Mouse (Mus musculus): Measurements from ENCODE around the gene Fcor. TPM values are rescaled to one million over a fixed set of nuclear protein-coding genes. Genes with fewer than 3 reads are reported as not detected.

The Fcor gene
- polyA plus RNA-seq, 1 experiment, result not detected

DNA sequence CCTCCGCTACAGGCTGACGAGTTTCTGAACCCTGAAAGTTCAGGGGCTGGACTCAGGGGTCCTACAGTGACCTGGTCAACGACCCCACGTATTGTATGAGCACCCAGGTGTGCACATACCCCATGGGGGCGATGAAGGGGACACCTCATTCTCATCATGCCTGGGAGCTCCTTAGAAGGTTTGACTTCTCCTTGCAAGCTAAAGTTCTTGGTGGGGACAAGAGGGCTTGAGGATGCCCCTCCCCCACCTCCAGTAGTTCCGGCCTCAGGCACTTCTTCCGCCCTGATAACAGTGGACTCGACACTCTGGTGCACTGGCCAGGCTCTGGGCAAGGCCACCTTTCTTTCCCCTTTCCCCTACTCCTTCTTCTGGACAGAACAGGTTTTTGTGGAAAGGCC is 40.7 kb downstream of the Fcor start:
- TF ChIP-seq GATA1 (IDR thresholded peaks at IDR 0.05; ENCODE audit: low read length), result no peak
- H3K27me3 ChIP-seq (ENCODE audit: control insufficient read depth), result peaks cover 22% of the 10 kb centered on the region

DNA sequence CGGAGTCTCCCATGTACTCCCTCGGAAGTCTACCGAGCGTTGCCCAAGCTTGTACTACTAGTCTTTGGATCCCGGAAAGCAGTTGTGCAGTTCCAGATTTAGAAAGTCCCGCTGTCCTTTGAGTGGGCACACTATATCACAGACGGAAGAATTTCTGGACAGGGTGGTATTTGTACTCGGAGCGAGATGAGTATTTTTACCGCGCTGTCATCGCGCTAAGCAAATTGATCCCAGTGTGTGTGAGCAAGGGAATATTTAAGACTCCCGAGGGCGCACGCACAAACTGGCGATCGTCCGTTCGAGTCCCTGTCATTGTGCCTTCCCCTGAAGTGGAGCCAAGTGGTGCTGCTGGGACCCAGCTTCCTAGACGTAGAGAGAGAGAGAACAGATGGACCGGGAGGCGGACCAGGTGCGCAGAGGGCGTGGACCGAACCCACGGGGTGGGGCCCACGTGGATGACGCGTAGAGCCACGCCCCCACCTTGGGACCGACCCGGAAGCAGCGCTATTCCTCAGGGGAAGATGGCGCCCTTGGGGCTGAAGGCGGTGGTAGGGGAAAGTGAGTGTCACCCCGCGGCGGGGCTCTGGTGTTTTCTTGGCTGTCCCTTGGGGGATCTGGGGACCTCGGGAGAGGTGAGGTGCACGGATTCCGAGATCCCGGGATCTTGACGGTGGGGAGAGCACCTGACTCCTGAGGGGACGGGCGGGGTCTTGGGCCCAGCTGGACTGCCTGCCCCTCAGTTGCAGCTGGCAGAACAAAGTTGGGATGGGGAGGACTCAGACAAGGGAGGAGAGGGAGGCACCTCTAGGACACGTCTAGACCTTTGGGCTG is 41.3 kb downstream of the Fcor start, which contains the start of gene Stxbp2:
TSS of gene Stxbp2 (plus strand) at position 309 of the 831 bp plus-strand sequence.
- Histone ChIP-seq H3K36me3 (ENCODE audit: control insufficient read depth) (peaks cover 32% of the 10 kb centered on the region), H3K4me1 (ENCODE audit: control insufficient read depth) (peaks cover 22% of the 10 kb centered on the region), H3K9me3 (ENCODE audit: control insufficient read depth, low read length) (no peaks in the 10 kb centered on the region), H3K27me3 (ENCODE audit: control insufficient read depth) (peaks cover 22% of the 10 kb centered on the region), H3K4me3 (replicated peaks) (peak within 1 kb of the TSS; percentile 77)
- TF ChIP-seq TAL1 (IDR thresholded peaks at IDR 0.05; ENCODE audit: low read length), result no peak
- TF ChIP-seq GATA1 (IDR thresholded peaks at IDR 0.05; ENCODE audit: low read length), result no peak

More for the DNA sequence above, 40.7 kb downstream of the Fcor start:
- Histone ChIP-seq H3K36me3 (ENCODE audit: control insufficient read depth) (peaks cover 38% of the 10 kb centered on the region), H3K9me3 (ENCODE audit: control insufficient read depth, low read length) (no peaks in the 10 kb centered on the region), H3K4me1 (ENCODE audit: control insufficient read depth) (peaks cover 22% of the 10 kb centered on the region), H3K4me3 (replicated peaks) (peak overlapping the region; percentile 77)

DNA sequence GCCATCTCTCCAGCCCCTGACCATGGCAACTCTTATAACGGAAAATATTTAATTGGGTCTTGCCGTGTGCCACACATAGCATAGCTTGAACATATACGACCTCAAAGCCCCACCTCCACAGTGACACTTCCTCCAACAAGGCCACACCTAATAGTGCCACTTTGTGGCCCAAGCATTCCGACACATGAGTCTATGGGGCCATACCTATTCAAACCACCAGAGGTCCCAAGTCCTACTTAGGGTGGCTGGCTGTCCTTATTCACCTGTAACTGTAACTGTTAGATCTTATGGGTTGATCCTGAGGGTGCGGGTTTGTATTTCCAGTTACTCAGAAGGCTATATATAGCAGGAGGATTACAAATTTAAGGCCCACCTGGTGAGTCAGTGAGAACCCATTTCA is 44.1 kb downstream of the Fcor start:
- H3K36me3 ChIP-seq (ENCODE audit: control insufficient read depth), result peaks cover 15% of the 10 kb centered on the region
- peaks cover 22% of the 10 kb centered on the region for H3K27me3 ChIP-seq (ENCODE audit: control insufficient read depth)
- H3K4me3 ChIP-seq (replicated peaks), result no peak overlapping the region
- no peaks in the 10 kb centered on the region for H3K9me3 ChIP-seq (ENCODE audit: control insufficient read depth, low read length)
- peaks cover 22% of the 10 kb centered on the region for H3K4me1 ChIP-seq (ENCODE audit: control insufficient read depth)
- no peak for TF ChIP-seq GATA1 (IDR thresholded peaks at IDR 0.05; ENCODE audit: low read length)

DNA sequence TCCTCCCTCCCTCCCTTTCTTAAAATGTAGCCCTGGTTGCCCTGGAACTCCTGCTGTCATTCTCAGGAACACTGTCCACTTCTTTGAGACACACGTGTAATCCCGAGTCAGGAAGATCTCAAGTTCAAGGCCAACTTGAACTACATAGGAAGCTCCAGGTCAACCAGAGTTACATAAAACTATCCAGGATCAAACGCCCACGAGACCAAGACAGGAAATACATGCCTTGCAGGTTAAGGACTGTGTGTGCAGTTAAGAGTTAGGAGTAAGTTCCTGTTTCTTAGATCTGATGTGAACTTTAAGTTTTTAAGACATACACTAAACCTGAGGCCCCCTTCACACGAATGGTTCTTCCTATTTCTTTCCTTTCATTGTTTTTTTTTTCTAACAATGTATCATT is 45.2 kb downstream of the Fcor start:
- Histone ChIP-seq H3K9me3 (ENCODE audit: control insufficient read depth, low read length) (no peaks in the 10 kb centered on the region), H3K27me3 (ENCODE audit: control insufficient read depth) (peaks cover 22% of the 10 kb centered on the region), H3K4me1 (ENCODE audit: control insufficient read depth) (peaks cover 25% of the 10 kb centered on the region), H3K36me3 (ENCODE audit: control insufficient read depth) (peaks cover 10% of the 10 kb centered on the region), H3K4me3 (replicated peaks) (no peak overlapping the region)
- TF ChIP-seq TAL1 (IDR thresholded peaks at IDR 0.05; ENCODE audit: low read length), result no peak
- TF ChIP-seq GATA1 (IDR thresholded peaks at IDR 0.05; ENCODE audit: low read length), result no peak

DNA sequence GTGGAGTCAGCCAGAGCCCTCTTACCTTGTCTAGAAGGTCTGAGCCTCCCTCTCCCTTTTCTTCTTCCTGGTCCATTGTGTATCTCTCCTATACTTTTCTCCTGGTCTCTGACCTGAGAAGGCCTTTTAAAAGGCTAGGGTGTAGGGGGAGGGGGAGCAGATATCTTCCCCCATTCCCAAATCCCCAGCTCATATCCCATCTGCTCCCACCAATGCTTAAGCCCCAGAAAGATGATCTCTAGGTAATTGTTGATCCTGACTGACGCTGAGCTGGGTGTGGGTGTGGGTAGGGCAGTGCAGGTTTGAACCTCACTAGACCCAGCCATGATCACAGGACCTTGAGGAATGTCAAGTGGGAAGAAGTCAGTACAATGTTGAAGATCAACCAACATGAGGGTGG is 46.7 kb downstream of the Fcor start, which contains the start of gene Pcp2:
TSS of gene Pcp2 (minus strand) at position 101 of the 400 bp plus-strand sequence.
- Histone ChIP-seq H3K9me3 (ENCODE audit: control insufficient read depth, low read length) (no peaks in the 10 kb centered on the region), H3K36me3 (ENCODE audit: control insufficient read depth) (peaks cover 10% of the 10 kb centered on the region), H3K4me3 (replicated peaks) (no peak within 1 kb of the TSS), H3K4me1 (ENCODE audit: control insufficient read depth) (peaks cover 15% of the 10 kb centered on the region), H3K27me3 (ENCODE audit: control insufficient read depth) (peaks cover 18% of the 10 kb centered on the region)
- no peak for TF ChIP-seq TAL1 (IDR thresholded peaks at IDR 0.05; ENCODE audit: low read length)
- TF ChIP-seq GATA1 (IDR thresholded peaks at IDR 0.05; ENCODE audit: low read length), result no peak

DNA sequence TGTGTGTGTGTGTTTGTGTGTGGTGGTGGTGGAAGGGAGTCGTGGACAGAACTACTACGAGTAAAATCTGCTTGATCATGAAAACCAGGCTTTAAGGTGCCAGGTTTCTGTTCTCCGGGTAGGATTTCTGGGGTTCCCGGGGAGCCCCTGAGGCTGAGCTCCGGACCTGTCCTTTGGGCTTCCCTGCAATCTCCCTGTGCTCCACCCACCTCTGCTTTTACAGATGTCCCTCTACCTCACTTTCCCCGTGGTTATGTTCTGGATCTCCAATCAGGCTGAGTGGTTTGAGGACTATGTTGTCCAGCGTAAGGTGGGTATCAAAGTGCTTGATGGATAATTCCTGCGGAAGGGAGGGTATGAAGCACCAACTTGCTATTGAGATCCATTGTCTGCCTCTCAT is 50.0 kb downstream of the Fcor start:
- Histone ChIP-seq H3K36me3 (ENCODE audit: control insufficient read depth) (peaks cover 35% of the 10 kb centered on the region), H3K4me1 (ENCODE audit: control insufficient read depth) (peaks cover 31% of the 10 kb centered on the region), H3K27me3 (ENCODE audit: control insufficient read depth) (no peaks in the 10 kb centered on the region), H3K9me3 (ENCODE audit: control insufficient read depth, low read length) (no peaks in the 10 kb centered on the region), H3K4me3 (replicated peaks) (peak overlapping the region; percentile 78)
- TF ChIP-seq TAL1 (IDR thresholded peaks at IDR 0.05; ENCODE audit: low read length), result no peak
- no peak for TF ChIP-seq GATA1 (IDR thresholded peaks at IDR 0.05; ENCODE audit: low read length)

DNA sequence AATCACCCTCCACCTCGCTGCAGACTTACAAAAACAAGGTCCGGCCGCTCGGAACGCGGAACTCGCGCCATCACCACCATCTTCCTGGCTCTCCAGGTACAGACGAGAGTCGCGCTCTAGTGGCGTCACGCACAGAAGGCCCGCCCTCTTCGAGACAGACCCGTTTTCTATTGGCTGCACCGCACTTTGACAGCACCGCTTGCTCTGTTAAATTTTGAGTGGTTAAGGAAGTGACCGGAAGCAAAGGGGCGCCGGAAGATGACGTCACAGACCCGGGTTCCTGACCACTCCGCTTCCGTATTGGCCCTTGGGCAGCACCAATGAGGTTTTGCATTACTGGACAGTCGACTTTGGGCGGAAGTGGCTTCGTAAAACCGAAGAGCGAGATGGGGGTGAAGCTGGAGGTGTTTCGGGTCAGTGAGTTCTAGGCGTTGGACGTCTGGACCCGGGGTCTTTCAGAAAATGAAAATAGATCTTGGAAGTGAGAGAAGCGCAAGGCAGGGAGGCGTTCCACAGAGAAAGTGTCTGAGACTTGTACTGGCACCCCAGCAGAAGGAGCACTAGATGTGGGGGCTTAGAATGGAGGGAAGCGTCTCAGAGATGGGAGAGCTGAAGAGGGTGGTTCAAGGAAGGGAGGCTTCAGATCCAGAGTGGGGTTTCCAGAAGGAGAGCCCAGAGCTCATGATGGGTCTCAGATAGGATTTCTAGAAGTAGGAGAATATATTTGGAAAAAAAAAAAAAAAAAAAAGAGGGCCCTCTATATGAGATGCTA is 50.8 kb downstream of the Fcor start, which contains the start of the genes Xab2 and Pet100:
TSS of gene Xab2 (minus strand) at position 118 of the 772 bp plus-strand sequence.
TSS of gene Pet100 (plus strand) at position 350 of the 772 bp plus-strand sequence.
- no peaks in the 10 kb centered on the region for H3K9me3 ChIP-seq (ENCODE audit: control insufficient read depth, low read length)
- peaks cover 42% of the 10 kb centered on the region for H3K36me3 ChIP-seq (ENCODE audit: control insufficient read depth)
- H3K4me3 ChIP-seq (replicated peaks), result peak within 1 kb of the TSS; percentile 78
- TF ChIP-seq GATA1 (IDR thresholded peaks at IDR 0.05; ENCODE audit: low read length), result no peak
- TF ChIP-seq TAL1 (IDR thresholded peaks at IDR 0.05; ENCODE audit: low read length), result no peak
- H3K4me1 ChIP-seq (ENCODE audit: control insufficient read depth), result peaks cover 31% of the 10 kb centered on the region
- no peaks in the 10 kb centered on the region for H3K27me3 ChIP-seq (ENCODE audit: control insufficient read depth)

Other genes with a start within 250 kb of the Fcor start
- gene Pex11g, start 204.7 kb downstream of the Fcor start, polyA plus RNA-seq (2012), result 0.06 TPM in 1 of 2 replicates, not detected in the other
- gene Tex45, start 201.5 kb downstream of the Fcor start, polyA plus RNA-seq (2012), result not detected in 2 replicates
- gene Zfp358, start 179.2 kb downstream of the Fcor start, polyA plus RNA-seq (2012), result 0.07 and 0.20 TPM in 2 replicates
- gene Mcoln1, start 171.9 kb downstream of the Fcor start, polyA plus RNA-seq (2012), result 10.0 and 15.4 TPM in 2 replicates
- 1.7 and 1.9 TPM in 2 replicates for gene Pnpla6, start 157.0 kb downstream of the Fcor start, polyA plus RNA-seq (2012)
- not detected in 2 replicates for gene C330021F23Rik, start 104.4 kb downstream of the Fcor start, polyA plus RNA-seq (2012)
- gene Camsap3, start 85.1 kb downstream of the Fcor start, polyA plus RNA-seq (2012), result 0.37 and 0.54 TPM in 2 replicates
- gene Xab2, start 51.0 kb downstream of the Fcor start, polyA plus RNA-seq (2012), result 4.2 and 4.7 TPM in 2 replicates
- gene Pet100, start 50.8 kb downstream of the Fcor start, polyA plus RNA-seq (2012), result 12.7 and 17.8 TPM in 2 replicates
- gene Pcp2, start 46.8 kb downstream of the Fcor start, polyA plus RNA-seq (2012), result not detected in 2 replicates
- gene Stxbp2, start 41.4 kb downstream of the Fcor start, polyA plus RNA-seq (2012), result 13.3 and 17.2 TPM in 2 replicates
- gene Retn, start 16.6 kb downstream of the Fcor start, polyA plus RNA-seq (2012), result not detected in 2 replicates
- gene Mcemp1, start 6.6 kb downstream of the Fcor start, polyA plus RNA-seq (2012), result not detected in 2 replicates
- gene Trappc5, start 3.9 kb upstream of the Fcor start, polyA plus RNA-seq (2012), result 0.90 and 0.92 TPM in 2 replicates
- not detected in 2 replicates for gene Fcer2a, start 21.8 kb upstream of the Fcor start, polyA plus RNA-seq (2012)
- gene Clec4g, start 48.3 kb upstream of the Fcor start, polyA plus RNA-seq (2012), result 0.03 TPM in 1 of 2 replicates, not detected in the other
- not detected in 2 replicates for gene Cd209a, start 76.6 kb upstream of the Fcor start, polyA plus RNA-seq (2012)
- not detected in 2 replicates for gene Cd209e, start 181.9 kb upstream of the Fcor start, polyA plus RNA-seq (2012)
- not detected in 2 replicates for gene Cd209d, start 206.2 kb upstream of the Fcor start, polyA plus RNA-seq (2012)

Data from erythroblast, embryonic 14.5 days (primary cell).